Mouse (Mus musculus): ENCODE data around the gene Vps37d.
"Not testable (repeated sequence)": the region's sequence is repeated elsewhere in the genome, so short reads cannot be mapped to it uniquely, and the experiment has no call there.

Vps37d gene

GRCm38 (mm10) chr5:135075655-135076054, 2.4 kb downstream of the Vps37d start:
- DNase-seq (ENCODE audit: low spot score in 2 of 2), result no peak

DNA sequence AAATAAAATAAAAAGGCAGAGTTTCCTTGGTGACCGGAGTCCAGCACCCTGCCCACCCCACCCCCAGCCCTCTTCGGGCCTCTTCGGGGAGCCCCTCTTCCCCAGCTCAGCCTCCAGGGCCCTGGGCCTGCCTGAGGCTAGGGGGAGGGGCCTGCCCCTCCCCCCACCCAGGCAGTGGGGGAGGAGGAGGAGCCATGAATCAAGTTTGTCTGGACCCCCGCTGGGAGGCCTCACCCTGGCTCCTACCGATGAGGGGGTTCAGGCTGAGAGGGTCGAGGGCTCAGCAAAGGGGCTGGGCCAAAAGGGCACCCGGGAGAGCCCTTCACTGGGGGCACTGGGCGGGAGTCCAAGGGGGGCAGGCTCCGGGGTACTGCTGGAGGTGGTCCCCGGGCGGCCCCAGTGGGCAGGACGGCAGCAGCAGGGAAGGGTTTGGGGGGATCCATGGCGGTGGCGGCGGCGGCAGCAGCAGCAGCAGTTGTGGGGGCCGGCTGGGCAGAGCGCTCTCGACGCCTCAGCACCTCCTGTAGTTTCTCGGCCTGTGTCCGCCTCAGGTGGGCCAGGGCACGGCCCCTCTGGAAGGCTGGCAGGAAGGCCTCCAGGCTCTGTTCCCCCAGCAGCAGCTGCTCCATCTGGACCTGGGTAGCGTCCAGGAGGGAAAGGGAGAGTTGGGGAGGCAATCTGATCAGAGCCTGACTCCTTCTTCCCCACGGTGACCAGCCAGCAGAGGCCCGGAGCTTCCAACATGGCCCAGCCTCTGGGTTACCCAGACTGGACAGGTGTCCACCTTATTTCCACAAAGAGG, 4.5 kb downstream of the Vps37d start:
- no peak for DNase-seq (ENCODE audit: low spot score in 2 of 2)

DNA sequence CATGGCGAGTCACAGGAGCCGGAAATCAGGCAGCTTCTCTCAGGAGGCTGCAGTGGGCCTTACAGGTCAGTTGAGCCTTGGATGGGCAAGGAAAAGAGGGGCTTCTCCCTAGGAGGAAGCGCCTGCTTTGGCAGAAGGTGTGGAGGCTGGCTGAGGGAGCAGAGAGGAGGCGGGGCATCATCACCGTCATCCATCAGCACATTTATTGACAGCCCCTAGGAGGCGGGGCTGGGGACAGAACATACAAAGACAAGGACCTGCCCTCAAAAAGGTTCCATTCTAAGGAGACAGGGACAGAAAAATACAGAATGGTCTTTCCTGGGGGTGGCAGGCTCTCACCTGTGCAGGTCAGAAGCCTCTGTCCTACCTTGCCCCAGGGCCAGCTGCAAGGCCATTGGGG, 5.3 kb downstream of the Vps37d start:
- no peak for DNase-seq (ENCODE audit: low spot score in 2 of 2)

GRCm38 (mm10) chr5:135072061-135072460, 6.0 kb downstream of the Vps37d start:
- DNase-seq (ENCODE audit: low spot score in 2 of 2), result no peak

DNA sequence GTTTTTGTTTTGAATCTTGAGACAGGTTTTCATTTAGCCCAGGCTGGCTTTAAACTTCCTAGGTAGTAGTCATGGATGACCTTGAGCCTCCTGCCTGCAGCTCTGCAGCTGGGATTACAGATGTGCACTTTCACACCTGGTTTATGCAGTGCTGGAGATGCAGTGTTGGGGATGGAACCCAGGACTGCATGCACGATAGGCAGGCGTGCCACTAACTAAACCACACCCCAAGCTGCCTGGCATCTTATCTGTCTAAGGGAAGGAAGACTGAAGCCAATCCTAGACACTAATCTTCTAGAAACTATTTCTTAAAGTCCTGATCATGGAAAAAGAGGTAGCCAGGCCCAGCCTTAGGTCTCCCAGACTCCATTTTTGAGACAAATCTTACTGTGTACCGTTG, 7.6 kb downstream of the Vps37d start:
- no peak for DNase-seq (ENCODE audit: low spot score in 2 of 2)

- DNase-seq (ENCODE audit: low spot score in 2 of 2), result no peak
Measured at GRCm38 (mm10) chr5:135066008-135066407, 12.1 kb downstream of the Vps37d start.

GRCm38 (mm10) chr5:135064909-135065446, 13.1 kb downstream of the Vps37d start, which contains the start of gene Bud23:
Gene Bud23, minus strand, starts transcription at chr5:135064959.
- not testable (repeated sequence) for DNase-seq (ENCODE audit: low spot score in 2 of 2)

DNA sequence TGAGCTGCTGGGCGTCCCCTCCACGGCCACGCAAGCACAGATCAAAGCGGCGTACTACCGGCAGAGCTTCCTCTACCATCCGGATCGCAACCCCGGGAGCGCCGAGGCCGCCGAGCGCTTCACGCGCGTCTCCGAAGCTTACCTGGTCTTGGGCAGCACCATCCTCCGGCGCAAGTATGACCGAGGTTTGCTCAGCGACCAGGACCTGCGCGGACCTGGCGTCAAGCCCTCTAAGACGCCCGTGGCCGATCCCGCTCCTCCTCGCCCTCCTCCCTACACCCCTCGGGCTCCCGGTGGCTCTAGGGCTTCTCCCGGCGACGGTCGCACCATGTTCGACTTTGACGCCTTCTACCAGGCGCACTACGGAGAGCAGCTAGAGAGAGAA, 13.7 kb downstream of the Vps37d start:
- peak in 1 of 2 experiments; percentile 4 for DNase-seq (ENCODE audit: low spot score in 2 of 2)

- DNase-seq (ENCODE audit: low spot score in 2 of 2), result peak; percentile 87 to 96
Measured at GRCm38 (mm10) chr5:135063629-135064381, 14.3 kb downstream of the Vps37d start, which contains the start of gene Dnajc30. Gene Dnajc30, plus strand, starts transcription at chr5:135064202.

- no peak for DNase-seq (ENCODE audit: low spot score in 2 of 2)
Measured at GRCm38 (mm10) chr5:135053356-135053755, 24.7 kb downstream of the Vps37d start.

GRCm38 (mm10) chr5:135049268-135049667, 28.8 kb downstream of the Vps37d start:
- not testable (repeated sequence) for DNase-seq (ENCODE audit: low spot score in 2 of 2)

DNA sequence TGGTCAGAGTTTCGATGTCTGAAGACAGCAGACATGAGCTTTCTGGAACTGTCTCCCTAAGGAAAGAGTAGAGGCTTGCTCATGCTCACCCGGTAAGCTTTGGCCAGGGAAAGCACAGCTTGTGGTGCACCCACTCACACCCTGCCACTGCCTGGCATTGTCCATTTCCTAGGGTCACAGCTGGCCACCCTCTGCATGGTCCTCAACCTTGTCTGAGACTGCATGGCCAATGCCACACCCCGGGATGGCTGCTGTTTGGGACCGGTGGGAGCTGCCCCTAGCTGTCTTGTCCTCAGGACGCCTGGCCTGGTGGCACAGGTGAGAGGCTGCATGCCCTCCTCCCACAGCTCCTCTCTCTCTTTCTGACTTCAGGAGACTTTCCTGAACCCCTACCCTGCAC, 29.5 kb downstream of the Vps37d start:
- DNase-seq (ENCODE audit: low spot score in 2 of 2), result no peak

DNA sequence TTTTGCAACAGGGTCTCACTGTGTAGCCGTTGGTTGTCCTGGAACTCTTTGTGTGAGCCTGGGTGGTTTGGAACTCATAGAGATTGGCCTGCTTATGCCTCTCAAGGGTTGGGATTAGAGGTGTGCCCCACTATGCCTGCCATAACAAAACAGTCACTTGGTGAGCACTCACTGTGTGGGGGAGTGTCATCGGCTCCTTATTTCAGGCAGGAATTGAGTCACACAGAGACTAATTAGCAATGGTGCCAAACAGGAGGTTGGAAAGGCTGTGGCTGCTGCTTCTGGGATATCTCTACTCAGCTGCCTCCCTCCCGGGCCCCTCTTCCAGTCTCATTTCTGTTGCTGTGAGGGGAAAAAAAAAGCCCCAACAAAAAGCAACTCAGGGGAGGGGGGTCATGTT, 33.5 kb downstream of the Vps37d start:
- DNase-seq (ENCODE audit: low spot score in 2 of 2), result no peak

DNA sequence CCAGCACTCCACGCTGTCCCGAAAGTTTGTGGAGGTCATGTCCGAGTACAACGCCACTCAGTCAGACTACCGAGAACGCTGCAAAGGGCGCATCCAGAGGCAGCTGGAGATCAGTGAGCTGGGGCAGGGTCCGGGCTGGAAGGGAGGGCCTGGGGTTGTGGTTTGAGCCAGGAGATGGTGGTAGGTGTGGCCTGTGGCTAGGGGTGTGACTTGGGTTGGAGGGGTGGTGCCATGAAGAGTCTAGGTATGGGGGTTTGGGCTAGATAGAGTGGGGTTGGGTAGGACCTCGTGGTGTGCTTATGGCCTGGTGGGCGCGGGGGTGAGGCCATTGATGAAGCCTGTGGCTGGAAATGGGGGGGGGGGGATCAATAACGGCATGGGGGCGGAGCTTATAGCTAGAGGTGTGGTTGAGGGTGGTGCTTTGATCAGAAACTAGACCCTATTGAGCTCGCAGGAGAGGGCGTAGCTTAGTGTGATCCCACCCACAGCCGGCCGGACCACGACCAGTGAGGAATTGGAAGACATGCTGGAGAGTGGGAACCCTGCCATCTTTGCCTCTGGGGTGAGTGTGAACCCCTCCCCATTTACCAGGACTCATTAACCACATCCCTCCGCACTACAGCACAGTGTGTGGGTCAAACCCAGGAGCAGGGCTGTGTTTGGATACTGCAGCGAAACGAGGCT, 35.8 kb downstream of the Vps37d start:
- DNase-seq (ENCODE audit: low spot score in 2 of 2), result no peak

GRCm38 (mm10) chr5:135040777-135041176, 37.3 kb downstream of the Vps37d start:
- no peak for DNase-seq (ENCODE audit: low spot score in 2 of 2)

DNA sequence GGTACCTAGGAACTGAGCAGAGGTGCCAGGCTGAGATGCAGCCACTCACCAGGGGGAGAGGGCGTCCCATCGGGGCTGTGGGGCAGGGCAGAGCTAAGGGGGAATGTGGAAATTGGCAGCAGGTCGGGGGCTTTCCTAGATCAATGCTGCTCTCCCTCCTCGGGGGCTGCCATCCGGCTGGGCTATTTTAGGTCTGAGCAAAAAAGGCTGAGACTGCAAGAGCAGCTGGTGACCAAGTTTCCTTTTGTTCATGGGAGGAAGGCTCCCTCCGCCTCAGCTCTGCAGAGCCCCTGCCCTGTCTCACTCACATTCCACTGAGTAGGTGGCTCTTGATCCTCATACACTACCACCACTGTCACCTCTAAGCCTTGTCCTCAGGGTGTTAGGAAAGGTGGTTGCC, 38.0 kb downstream of the Vps37d start:
- no peak for DNase-seq (ENCODE audit: low spot score in 2 of 2)

GRCm38 (mm10) chr5:135039541-135039940, 38.5 kb downstream of the Vps37d start:
- no peak for DNase-seq (ENCODE audit: low spot score in 2 of 2)

GRCm38 (mm10) chr5:135037946-135038345, 40.1 kb downstream of the Vps37d start:
- DNase-seq (ENCODE audit: low spot score in 2 of 2), result no peak

- DNase-seq (ENCODE audit: low spot score in 2 of 2), result no peak
Measured at GRCm38 (mm10) chr5:135035608-135036359, 42.3 kb downstream of the Vps37d start.

- no peak for DNase-seq (ENCODE audit: low spot score in 2 of 2)
Measured at GRCm38 (mm10) chr5:135034593-135034992, 43.5 kb downstream of the Vps37d start.

DNA sequence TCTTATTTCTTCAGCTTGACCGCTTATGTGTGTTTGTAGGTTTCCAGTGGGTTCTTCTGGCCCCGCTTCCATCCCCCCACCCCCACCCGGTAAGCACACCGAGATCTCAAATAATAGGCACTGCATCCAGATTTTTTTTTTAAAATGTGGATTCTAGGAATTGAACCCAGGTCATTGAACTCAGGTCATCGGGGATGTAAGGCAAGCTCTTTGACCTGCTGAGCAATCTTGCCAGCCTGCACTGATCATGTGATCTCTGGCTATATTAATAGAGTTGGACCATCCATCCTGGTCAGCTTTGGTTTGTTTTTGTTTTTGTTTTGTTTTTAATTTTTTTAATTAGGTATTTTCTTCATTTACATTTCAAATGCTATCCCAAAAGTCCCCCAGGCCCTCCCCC, 45.5 kb downstream of the Vps37d start:
- DNase-seq (ENCODE audit: low spot score in 2 of 2), result no peak

All from urinary bladder, postnatal 36 days (tissue).